Mouse (Mus musculus): Measurements from ENCODE around the gene Cela1.

Gene Cela1

GRCm38 (mm10) chr15:100687430-100687971 is at the start of gene Cela1:
TSS of gene Cela1 (minus strand) at chr15:100687921.
- peak; percentile 61 for DNase-seq (ENCODE audit: low spot score)

GRCm38 (mm10) chr15:100735953-100736300 is 48.2 kb upstream of the Cela1 start:
- no peak for DNase-seq (ENCODE audit: low spot score)

- DNase-seq (ENCODE audit: low spot score) = peak; percentile 21
These were observed 47.6 kb upstream of the Cela1 start for GRCm38 (mm10) chr15:100735095-100735952.

GRCm38 (mm10) chr15:100732580-100732979 is 44.9 kb upstream of the Cela1 start:
- DNase-seq (ENCODE audit: low spot score) = no peak

GRCm38 (mm10) chr15:100731081-100731480 is 43.4 kb upstream of the Cela1 start:
- DNase-seq (ENCODE audit: low spot score) = no peak

GRCm38 (mm10) chr15:100729281-100729985 is 41.7 kb upstream of the Cela1 start, which contains the start of gene Galnt6:
TSS of gene Galnt6 (minus strand) at chr15:100729376.
- no peak for DNase-seq (ENCODE audit: low spot score)

- no peak for DNase-seq (ENCODE audit: low spot score)
These were observed 40.9 kb upstream of the Cela1 start for GRCm38 (mm10) chr15:100728586-100728985.

- DNase-seq (ENCODE audit: low spot score) = no peak
These were observed 40.1 kb upstream of the Cela1 start for GRCm38 (mm10) chr15:100727834-100728233.

GRCm38 (mm10) chr15:100726721-100727120 is 39.0 kb upstream of the Cela1 start:
- DNase-seq (ENCODE audit: low spot score) = no peak

- DNase-seq (ENCODE audit: low spot score) = no peak
These were observed 35.8 kb upstream of the Cela1 start for GRCm38 (mm10) chr15:100723505-100723904.

GRCm38 (mm10) chr15:100722564-100722963 is 34.8 kb upstream of the Cela1 start:
- DNase-seq (ENCODE audit: low spot score) = no peak

GRCm38 (mm10) chr15:100722026-100722425 is 34.3 kb upstream of the Cela1 start:
- no peak for DNase-seq (ENCODE audit: low spot score)

- DNase-seq (ENCODE audit: low spot score) = no peak
These were observed 33.7 kb upstream of the Cela1 start for GRCm38 (mm10) chr15:100721445-100721844.

GRCm38 (mm10) chr15:100720066-100720465 is 32.3 kb upstream of the Cela1 start:
- DNase-seq (ENCODE audit: low spot score) = no peak

- DNase-seq (ENCODE audit: low spot score) = no peak
These were observed 31.5 kb upstream of the Cela1 start for GRCm38 (mm10) chr15:100719217-100719616.

GRCm38 (mm10) chr15:100718572-100718971 is 30.9 kb upstream of the Cela1 start:
- no peak for DNase-seq (ENCODE audit: low spot score)

GRCm38 (mm10) chr15:100717933-100718332 is 30.2 kb upstream of the Cela1 start:
- DNase-seq (ENCODE audit: low spot score) = no peak

GRCm38 (mm10) chr15:100715399-100715993 is 27.8 kb upstream of the Cela1 start:
- no peak for DNase-seq (ENCODE audit: low spot score)

- no peak for DNase-seq (ENCODE audit: low spot score)
These were observed 26.7 kb upstream of the Cela1 start for GRCm38 (mm10) chr15:100714470-100714869.

GRCm38 (mm10) chr15:100710838-100711237 is 23.1 kb upstream of the Cela1 start:
- no peak for DNase-seq (ENCODE audit: low spot score)

GRCm38 (mm10) chr15:100708433-100709078 is 20.8 kb upstream of the Cela1 start:
- no peak for DNase-seq (ENCODE audit: low spot score)

GRCm38 (mm10) chr15:100706226-100706625 is 18.5 kb upstream of the Cela1 start:
- no peak for DNase-seq (ENCODE audit: low spot score)

Measured in adipocyte (in vitro differentiated cells).